Comparison of ENCODE assay signal across 28 mouse cellular contexts in the genomic region with DNA sequence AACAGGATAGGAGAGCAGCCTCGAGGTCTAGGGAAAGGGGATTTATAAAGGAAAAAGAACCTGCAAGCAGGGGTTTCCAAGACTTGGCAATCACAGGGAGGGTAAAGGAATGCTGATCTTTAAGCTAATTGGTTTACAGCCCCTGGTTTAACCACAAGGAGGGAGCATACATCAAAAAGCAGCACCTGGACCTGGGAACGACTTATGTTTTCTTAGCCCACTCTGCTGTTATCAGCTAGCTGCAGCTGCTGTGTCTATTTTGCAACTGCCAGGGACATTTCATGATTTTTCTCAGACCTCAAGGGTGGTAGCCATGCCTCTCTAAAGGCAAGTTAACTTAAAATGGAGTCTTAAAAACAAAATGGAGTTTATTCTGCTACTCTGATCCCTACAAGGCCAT. TPM values are rescaled to one million over a fixed set of nuclear protein-coding genes. Genes with fewer than 3 reads are reported as not detected.
DNase-seq lines count a peak whose midpoint lies in the region; ATAC-seq and TF ChIP-seq lines count a peak whose summit lies in the region.
"Had no signal": no experiment of that assay in that cellular context is flagged by ENCODE, and none has a peak within 500 bp of the region (broad histone marks: within the 10 kb centered on the region; RNA-seq: fewer than 3 reads in every experiment).

No protein-coding gene starts in this region.

- no peaks in the 10 kb centered on the region for H3K27me3 ChIP-seq in liver, embryonic 14.5 days (ENCODE audit: control insufficient read depth, insufficient read depth, low read length)
- H3K27me3 ChIP-seq in liver, postnatal 0 days (ENCODE audit: insufficient read depth, low read length): no peaks in the 10 kb centered on the region
- H3K27me3 ChIP-seq in kidney, embryonic 16.5 days (ENCODE audit: insufficient read depth, low read length): no peaks in the 10 kb centered on the region
- H3K27me3 ChIP-seq: embryonic facial prominence, embryonic 12.5 days; forebrain, embryonic 13.5 days; forebrain, embryonic 15.5 days had no signal

- TF ChIP-seq EP300 in liver, embryonic 14.5 days (IDR thresholded peaks at IDR 0.05; ENCODE audit: low read depth): peak; percentile 23; the same call in 1 of the 2 replicates
- TF ChIP-seq EP300 in liver, postnatal 0 days (IDR thresholded peaks at IDR 0.05; ENCODE audit: low read depth): no peak

- H3K27ac ChIP-seq in liver, embryonic 14.5 days: no peak overlapping the region
- no peak overlapping the region for H3K27ac ChIP-seq in liver, postnatal 0 days (ENCODE audit: low read depth)
- H3K27ac ChIP-seq in kidney, embryonic 16.5 days (ENCODE audit: low read length): no peak overlapping the region
- H3K27ac ChIP-seq: embryonic facial prominence, embryonic 10.5 days; embryonic facial prominence, embryonic 12.5 days; forebrain, embryonic 13.5 days; forebrain, embryonic 15.5 days had no signal

- WGBS in liver, embryonic 14.5 days (ENCODE audit: insufficient replicate concordance): 7% methylated on average over 2 of the region's 2 CpGs
- 18% methylated on average over 2 of the region's 2 CpGs for WGBS in liver, postnatal 0 days (ENCODE audit: insufficient replicate concordance)
- 10% methylated on average over 2 of the region's 2 CpGs for WGBS in kidney, embryonic 16.5 days

- TF ChIP-seq CTCF in liver, embryonic 14.5 days (IDR thresholded peaks at IDR 0.05; ENCODE audit: low read depth): no peak
- no peak for TF ChIP-seq CTCF in liver, postnatal 0 days (IDR thresholded peaks at IDR 0.05; ENCODE audit: low read depth)

- H3K9ac ChIP-seq in liver, embryonic 14.5 days (replicated peaks): no peak overlapping the region
- no peak overlapping the region for H3K9ac ChIP-seq in liver, postnatal 0 days (replicated peaks)
- no peak overlapping the region for H3K9ac ChIP-seq in kidney, embryonic 16.5 days (replicated peaks; ENCODE audit: low read length)
- H3K9ac ChIP-seq: embryonic facial prominence, embryonic 12.5 days; forebrain, embryonic 13.5 days; forebrain, embryonic 15.5 days; forebrain, postnatal 0 days had no signal

- H3K4me2 ChIP-seq in liver, embryonic 14.5 days (ENCODE audit: low read depth): no peak overlapping the region
- H3K4me2 ChIP-seq in liver, postnatal 0 days (ENCODE audit: low read depth, low read length): no peak overlapping the region
- no peak overlapping the region for H3K4me2 ChIP-seq in kidney, embryonic 16.5 days (replicated peaks; ENCODE audit: low read depth, low read length)
- H3K4me2 ChIP-seq: embryonic facial prominence, embryonic 12.5 days; forebrain, embryonic 13.5 days; forebrain, embryonic 15.5 days had no signal

- no peak for DNase-seq in liver, embryonic 14.5 days (ENCODE audit: low read depth in 3 of 3, low spot score in 3 of 3)
- no peak for DNase-seq in liver, postnatal 0 days
- peak; percentile 17 for DNase-seq in MEL-GATA-1-ER (ENCODE audit: extremely low read depth, low read depth)
- DNase-seq in lung, postnatal 10 days: no peak
- DNase-seq in neural tube, embryonic 10.5 days (ENCODE audit: extremely low spot score, low spot score): no peak
- DNase-seq: adrenal gland, adult 2 months; adrenal gland, postnatal 10 days; adrenal gland, postnatal 25 days; cerebellum, adult 11 months; cerebellum, adult 18-20 months; cerebellum, adult 8-10 months; cerebellum, adult 9-11 months; cerebellum, postnatal 14 days; cerebellum, postnatal 36 days; forebrain, postnatal 0 days had no signal

- no peaks in the 10 kb centered on the region for H3K4me1 ChIP-seq in liver, embryonic 14.5 days (replicated peaks; ENCODE audit: control insufficient read depth in 2 of 2, insufficient read depth in 2 of 2, low read length in 1 of 2)
- H3K4me1 ChIP-seq in liver, postnatal 0 days (ENCODE audit: insufficient read depth): no peaks in the 10 kb centered on the region
- no peaks in the 10 kb centered on the region for H3K4me1 ChIP-seq in kidney, embryonic 16.5 days (ENCODE audit: insufficient read depth, low read length)
- H3K4me1 ChIP-seq: embryonic facial prominence, embryonic 10.5 days; embryonic facial prominence, embryonic 12.5 days; forebrain, embryonic 13.5 days; forebrain, embryonic 15.5 days had no signal

- ATAC-seq in liver, embryonic 14.5 days (ENCODE audit: insufficient read depth): no peak
- no peak for ATAC-seq in liver, postnatal 0 days
- peak; percentile 68 for ATAC-seq in megakaryocyte progenitor cell, adult 5-6 weeks (replicated peaks; ENCODE audit: poor library complexity)
- ATAC-seq in kidney, embryonic 16.5 days (ENCODE audit: low FRiP score, low TSS enrichment): no peak
- ATAC-seq: forebrain, embryonic 13.5 days; forebrain, embryonic 15.5 days; forebrain, postnatal 0 days had no signal

- H3K4me3 ChIP-seq in liver, embryonic 14.5 days (ENCODE audit: insufficient read depth in 1 of 2, low read depth in 2 of 2, low read length in 2 of 2): no peak overlapping the region
- H3K4me3 ChIP-seq in liver, postnatal 0 days (ENCODE audit: low read depth, low read length): no peak overlapping the region
- no peak overlapping the region for H3K4me3 ChIP-seq in kidney, embryonic 16.5 days (ENCODE audit: low read length)
- H3K4me3 ChIP-seq: embryonic facial prominence, embryonic 10.5 days; embryonic facial prominence, embryonic 12.5 days; forebrain, embryonic 13.5 days; forebrain, embryonic 15.5 days had no signal

- H3K36me3 ChIP-seq in liver, embryonic 14.5 days (replicated peaks; ENCODE audit: control insufficient read depth, insufficient read depth, low read depth): no peaks in the 10 kb centered on the region
- H3K36me3 ChIP-seq in liver, postnatal 0 days (replicated peaks; ENCODE audit: insufficient read depth, low read length): no peaks in the 10 kb centered on the region
- no peaks in the 10 kb centered on the region for H3K36me3 ChIP-seq in kidney, embryonic 16.5 days (ENCODE audit: insufficient read depth, low read length)
- H3K36me3 ChIP-seq: embryonic facial prominence, embryonic 10.5 days; embryonic facial prominence, embryonic 12.5 days; forebrain, embryonic 15.5 days had no signal

- H3K9me3 ChIP-seq in liver, embryonic 14.5 days (ENCODE audit: control insufficient read depth, low read length): no peaks in the 10 kb centered on the region
- H3K9me3 ChIP-seq in liver, postnatal 0 days (ENCODE audit: low read length): no peaks in the 10 kb centered on the region
- H3K9me3 ChIP-seq in kidney, embryonic 16.5 days (ENCODE audit: low read length): 0 out of 2 replicates have a peak, but pooled peaks cover 4% of the 10 kb centered on the region
- H3K9me3 ChIP-seq: embryonic facial prominence, embryonic 10.5 days; embryonic facial prominence, embryonic 12.5 days; forebrain, embryonic 13.5 days; forebrain, embryonic 15.5 days had no signal

RNA-seq across cellular contexts. Expression of a gene that starts 5.3 kb away (rescaled TPM):
- polyA plus RNA-seq in liver, embryonic 14.5 days (2012; rRNA removed): 0.64 and 0.69 TPM in 2 replicates
- polyA plus RNA-seq in liver, embryonic 14.5 days (2014; fragmentation: Nextera tagmentation; extraction: Ambion mirVana): 0.24 and 0.38 TPM in 2 replicates
- polyA plus RNA-seq in liver, postnatal 0 days (2015; fragmentation: Nextera tagmentation; extraction: Ambion mirVana): 2.9 and 3.5 TPM in 2 replicates
- 17.2 and 23.0 TPM in 2 replicates for total RNA-seq in megakaryocyte progenitor cell, adult 5-6 weeks (2015)
- total RNA-seq in megakaryocyte progenitor cell, adult 5-6 weeks (2017): 11.7 and 15.4 TPM in 2 replicates
- 1.6 and 2.4 TPM in 2 replicates for polyA plus RNA-seq in kidney, embryonic 16.5 days (2015; fragmentation: Nextera tagmentation; extraction: Ambion mirVana)
- total RNA-seq: forebrain, postnatal 0 days had no signal
- polyA plus RNA-seq: forebrain, embryonic 13.5 days; forebrain, embryonic 15.5 days; forebrain, postnatal 0 days had no signal

RNA-seq across cellular contexts. Expression of a gene that starts 24.8 kb away (rescaled TPM):
- polyA plus RNA-seq in liver, embryonic 14.5 days (2012; rRNA removed): 0.07 TPM in 1 of 2 replicates, not detected in the other
- 0.06 and 0.08 TPM in 2 replicates for polyA plus RNA-seq in liver, embryonic 14.5 days (2014; fragmentation: Nextera tagmentation; extraction: Ambion mirVana)
- not detected in 2 replicates for polyA plus RNA-seq in liver, postnatal 0 days (2015; fragmentation: Nextera tagmentation; extraction: Ambion mirVana)
- 0.42 TPM in 1 of 2 replicates, not detected in the other for total RNA-seq in megakaryocyte progenitor cell, adult 5-6 weeks (2015)
- not detected in 2 replicates for total RNA-seq in megakaryocyte progenitor cell, adult 5-6 weeks (2017)
- not detected in 2 replicates for polyA plus RNA-seq in kidney, embryonic 16.5 days (2015; fragmentation: Nextera tagmentation; extraction: Ambion mirVana)
- total RNA-seq: adrenal gland, adult 2 months; adrenal gland, postnatal 10 days; adrenal gland, postnatal 25 days; adrenal gland, postnatal 4 days; forebrain, postnatal 0 days had no signal
- polyA plus RNA-seq: adrenal gland, adult 2 months; cortical plate, adult 2 months; embryonic facial prominence, embryonic 14.5 days; forebrain, embryonic 11.5 days; forebrain, embryonic 13.5 days; forebrain, embryonic 15.5 days; forebrain, postnatal 0 days had no signal

RNA-seq across cellular contexts. Expression of a gene that starts 34.2 kb away (rescaled TPM):
- polyA plus RNA-seq in liver, embryonic 14.5 days (2012; rRNA removed): 3.1 and 4.3 TPM in 2 replicates
- 10.2 and 13.2 TPM in 2 replicates for polyA plus RNA-seq in liver, embryonic 14.5 days (2014; fragmentation: Nextera tagmentation; extraction: Ambion mirVana)
- polyA plus RNA-seq in liver, postnatal 0 days (2015; fragmentation: Nextera tagmentation; extraction: Ambion mirVana): 12.6 and 16.2 TPM in 2 replicates
- total RNA-seq in megakaryocyte progenitor cell, adult 5-6 weeks (2015): 1,033 and 1,153 TPM in 2 replicates
- total RNA-seq in megakaryocyte progenitor cell, adult 5-6 weeks (2017): 382 and 449 TPM in 2 replicates
- 0.92 TPM in 1 of 2 replicates, not detected in the other for polyA plus RNA-seq in kidney, embryonic 16.5 days (2015; fragmentation: Nextera tagmentation; extraction: Ambion mirVana)
- total RNA-seq: forebrain, postnatal 0 days had no signal
- polyA plus RNA-seq: brain, embryonic 14.5 days; cortical plate, adult 2 months; embryonic facial prominence, embryonic 10.5 days; forebrain, embryonic 11.5 days; forebrain, embryonic 13.5 days; forebrain, embryonic 15.5 days; forebrain, postnatal 0 days had no signal

RNA-seq across cellular contexts. Expression of a gene that starts 37.9 kb away (rescaled TPM):
- not detected in 2 replicates for polyA plus RNA-seq in liver, embryonic 14.5 days (2012; rRNA removed)
- not detected in 2 replicates for polyA plus RNA-seq in liver, embryonic 14.5 days (2014; fragmentation: Nextera tagmentation; extraction: Ambion mirVana)
- polyA plus RNA-seq in liver, postnatal 0 days (2015; fragmentation: Nextera tagmentation; extraction: Ambion mirVana): 0.22 TPM in 1 of 2 replicates, not detected in the other
- total RNA-seq in megakaryocyte progenitor cell, adult 5-6 weeks (2015): 0.49 and 0.66 TPM in 2 replicates
- total RNA-seq in megakaryocyte progenitor cell, adult 5-6 weeks (2017): not detected in 2 replicates
- not detected in 2 replicates for polyA plus RNA-seq in kidney, embryonic 16.5 days (2015; fragmentation: Nextera tagmentation; extraction: Ambion mirVana)
- total RNA-seq: adrenal gland, adult 2 months; adrenal gland, postnatal 10 days; adrenal gland, postnatal 25 days; adrenal gland, postnatal 4 days; ES-E14; forebrain, postnatal 0 days had no signal
- polyA plus RNA-seq: adrenal gland, adult 2 months; brain, embryonic 14.5 days; C2C12; cortical plate, adult 2 months; embryonic facial prominence, embryonic 10.5 days; embryonic facial prominence, embryonic 12.5 days; embryonic facial prominence, embryonic 14.5 days; forebrain, embryonic 11.5 days; forebrain, embryonic 13.5 days; forebrain, embryonic 15.5 days; forebrain, postnatal 0 days had no signal

RNA-seq across cellular contexts. Expression of a gene that starts 41.2 kb away (rescaled TPM):
- 79.1 and 116 TPM in 2 replicates for polyA plus RNA-seq in liver, embryonic 14.5 days (2012; rRNA removed)
- 261 and 265 TPM in 2 replicates for polyA plus RNA-seq in liver, embryonic 14.5 days (2014; fragmentation: Nextera tagmentation; extraction: Ambion mirVana)
- 759 and 760 TPM in 2 replicates for polyA plus RNA-seq in liver, postnatal 0 days (2015; fragmentation: Nextera tagmentation; extraction: Ambion mirVana)
- 450 and 456 TPM in 2 replicates for total RNA-seq in megakaryocyte progenitor cell, adult 5-6 weeks (2015)
- 759 and 825 TPM in 2 replicates for total RNA-seq in megakaryocyte progenitor cell, adult 5-6 weeks (2017)
- polyA plus RNA-seq in kidney, embryonic 16.5 days (2015; fragmentation: Nextera tagmentation; extraction: Ambion mirVana): 383 and 436 TPM in 2 replicates
